Mouse (Mus musculus) frontal cortex, adult (tissue): Measurements from ENCODE around the gene Cdc42ep2.
"Not testable (repeated sequence)": the region's sequence is repeated elsewhere in the genome, so short reads cannot be mapped to it uniquely, and the experiment has no call there.

ENCODE experiments used
- ATAC-seq: cut with Nextera tagmentation; 2 replicates; pipeline ENCODE4 v1.9.2; 2017; ENCODE audit warnings: mild to moderate bottlenecking, moderate library complexity, mixed read lengths; ENCODE audit not compliant: low TSS enrichment

Cdc42ep2 gene

DNA sequence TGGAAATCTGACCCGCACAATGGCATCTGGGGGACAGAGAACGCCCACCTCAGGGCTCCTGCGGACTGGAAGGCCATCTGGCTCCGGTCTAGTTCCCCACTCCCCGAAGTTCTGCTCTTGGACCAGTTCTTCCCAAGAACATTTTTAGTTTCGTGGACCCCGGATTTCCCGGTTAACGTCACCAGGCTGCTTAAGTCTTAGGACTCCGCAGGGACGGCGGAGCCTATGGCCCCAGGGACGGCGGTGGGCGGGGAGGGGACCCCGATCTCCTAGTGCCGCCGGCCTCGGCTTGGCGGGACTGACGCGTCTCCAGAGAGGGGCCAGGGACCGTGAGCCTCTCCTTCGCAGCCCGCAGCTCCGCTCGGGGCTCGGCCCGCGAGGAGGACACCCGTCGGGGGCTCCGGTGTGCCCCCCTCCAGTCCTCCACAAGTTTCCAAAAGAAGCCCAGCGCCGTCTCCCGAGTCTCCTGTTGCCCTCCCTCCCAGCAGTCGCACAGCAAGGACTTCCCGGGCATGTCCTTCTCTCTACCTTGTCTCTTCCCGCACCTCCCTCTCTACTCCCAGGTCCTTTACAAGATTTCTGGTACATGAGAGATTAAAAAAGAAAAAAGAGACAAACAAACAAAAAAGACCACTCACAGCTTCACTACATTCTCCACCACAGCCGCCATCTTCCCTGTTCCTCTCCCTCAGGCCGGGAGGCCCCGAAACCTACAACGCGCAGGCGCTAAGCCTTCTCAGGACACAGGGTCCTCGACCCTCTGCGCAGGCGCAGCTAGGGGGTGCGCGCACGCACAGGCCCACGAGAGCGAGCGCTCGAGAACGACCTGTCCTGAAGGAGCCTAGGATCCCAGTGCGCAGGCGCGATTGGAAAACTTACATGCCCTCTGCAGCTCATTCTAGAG, 12.3 kb downstream of the Cdc42ep2 start:
- peak; percentile 96 for ATAC-seq

DNA sequence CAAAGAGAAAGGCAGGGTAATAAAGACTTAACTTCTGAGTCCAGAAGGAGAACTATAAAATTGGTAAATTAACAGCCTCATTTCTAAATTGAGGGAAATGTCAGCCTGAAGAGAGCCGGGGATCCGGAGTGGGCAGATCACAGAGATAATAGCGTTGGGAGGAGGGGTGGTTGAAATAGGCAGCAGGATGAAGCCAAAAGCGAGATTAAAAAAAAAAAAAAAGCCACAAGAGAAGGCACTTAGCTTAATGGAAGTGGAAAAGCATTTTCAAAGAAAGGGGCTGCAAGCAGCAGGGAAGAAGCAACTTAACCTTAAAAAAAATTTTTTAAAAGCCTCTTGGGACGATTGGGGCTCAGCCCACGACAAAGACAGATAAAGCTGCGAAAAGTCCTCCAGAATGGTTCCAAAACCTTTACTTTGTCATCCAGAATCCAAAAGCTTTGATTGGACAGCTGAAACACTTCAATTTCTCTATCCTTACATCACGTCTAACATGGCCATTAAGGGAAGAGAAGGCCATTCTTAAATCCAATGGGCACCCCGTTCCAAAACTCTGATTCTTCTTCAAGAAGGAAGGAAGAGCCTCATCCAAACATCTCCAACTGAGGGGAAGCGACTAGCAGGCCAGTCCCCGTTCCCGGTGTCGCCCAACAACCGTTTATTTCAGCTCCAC, 13.1 kb downstream of the Cdc42ep2 start:
- no peak for ATAC-seq

DNA sequence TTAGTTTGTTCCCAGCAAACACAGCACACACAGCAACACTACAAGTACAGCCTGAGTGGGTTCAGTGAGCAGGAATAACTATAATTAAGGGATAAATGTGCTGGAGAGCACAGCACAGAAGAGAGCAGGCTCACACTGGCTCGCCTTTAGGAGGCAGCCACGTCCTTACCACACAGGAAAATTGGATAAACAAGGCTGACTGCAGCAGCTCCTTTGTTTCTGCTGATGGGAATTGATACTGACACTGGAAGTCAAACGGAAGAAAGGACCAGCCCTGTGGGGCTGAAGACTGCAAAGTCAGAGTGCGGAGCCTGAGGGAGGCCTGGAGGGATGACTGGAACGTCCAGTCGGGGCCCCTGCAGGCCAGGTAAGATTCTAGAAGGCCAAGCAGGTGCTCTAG, 14.4 kb downstream of the Cdc42ep2 start:
- ATAC-seq = no peak

DNA sequence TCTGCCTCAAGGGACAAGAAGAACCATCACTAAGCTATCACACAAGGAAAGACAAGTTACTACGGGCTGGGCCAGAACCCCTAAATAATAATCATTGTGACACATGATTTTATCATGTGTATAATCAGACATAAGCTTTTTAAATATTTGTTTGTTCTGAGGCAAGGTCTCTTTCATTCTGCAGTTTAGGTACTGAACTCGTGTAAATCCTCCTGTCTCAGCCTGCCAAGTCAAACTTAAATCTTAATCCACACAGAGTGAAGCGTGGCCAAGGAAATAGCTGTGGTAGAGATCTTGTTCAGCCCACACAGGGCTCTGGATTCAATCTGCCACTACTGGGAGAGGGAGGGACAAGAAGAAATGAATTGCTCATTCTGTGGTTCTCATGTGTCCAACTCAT, 17.3 kb downstream of the Cdc42ep2 start:
- ATAC-seq = no peak

DNA sequence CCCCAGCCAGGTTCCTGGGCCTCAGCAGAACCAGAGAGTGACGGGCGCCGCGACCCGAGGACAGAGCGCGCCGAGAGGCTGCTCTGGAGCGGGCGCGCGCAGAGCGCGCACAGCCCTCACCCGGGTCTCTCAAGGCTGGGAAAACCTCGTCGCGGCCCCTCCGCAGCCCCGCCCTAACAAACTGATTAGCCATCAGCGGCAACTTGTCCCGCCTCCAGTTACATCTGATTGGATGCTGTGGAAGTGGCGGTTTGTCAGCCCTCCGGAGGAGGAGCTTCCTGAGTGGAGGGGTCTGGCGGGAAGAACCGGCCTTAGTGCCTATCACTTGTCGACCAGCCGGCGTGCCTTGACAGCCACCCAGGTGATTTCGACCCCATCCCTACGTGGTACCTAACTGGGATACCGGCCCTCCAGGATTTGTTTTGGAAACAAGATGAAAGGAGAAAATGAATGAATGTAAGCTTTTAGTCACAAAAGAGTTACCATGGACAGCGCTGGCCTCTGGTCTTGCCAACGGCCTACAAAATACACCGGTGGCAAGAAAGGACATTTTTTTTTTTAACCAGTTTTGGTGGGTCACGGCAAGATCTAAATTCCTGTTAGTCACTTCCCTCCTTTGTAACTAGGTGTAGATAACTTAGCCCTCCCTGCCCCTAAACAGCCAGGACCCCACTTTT, 30.5 kb downstream of the Cdc42ep2 start, which contains the start of gene Tigd3:
Tigd3 (minus strand) TSS at position 148 of the 677 bp plus-strand sequence.
- peak; percentile 96 for ATAC-seq

DNA sequence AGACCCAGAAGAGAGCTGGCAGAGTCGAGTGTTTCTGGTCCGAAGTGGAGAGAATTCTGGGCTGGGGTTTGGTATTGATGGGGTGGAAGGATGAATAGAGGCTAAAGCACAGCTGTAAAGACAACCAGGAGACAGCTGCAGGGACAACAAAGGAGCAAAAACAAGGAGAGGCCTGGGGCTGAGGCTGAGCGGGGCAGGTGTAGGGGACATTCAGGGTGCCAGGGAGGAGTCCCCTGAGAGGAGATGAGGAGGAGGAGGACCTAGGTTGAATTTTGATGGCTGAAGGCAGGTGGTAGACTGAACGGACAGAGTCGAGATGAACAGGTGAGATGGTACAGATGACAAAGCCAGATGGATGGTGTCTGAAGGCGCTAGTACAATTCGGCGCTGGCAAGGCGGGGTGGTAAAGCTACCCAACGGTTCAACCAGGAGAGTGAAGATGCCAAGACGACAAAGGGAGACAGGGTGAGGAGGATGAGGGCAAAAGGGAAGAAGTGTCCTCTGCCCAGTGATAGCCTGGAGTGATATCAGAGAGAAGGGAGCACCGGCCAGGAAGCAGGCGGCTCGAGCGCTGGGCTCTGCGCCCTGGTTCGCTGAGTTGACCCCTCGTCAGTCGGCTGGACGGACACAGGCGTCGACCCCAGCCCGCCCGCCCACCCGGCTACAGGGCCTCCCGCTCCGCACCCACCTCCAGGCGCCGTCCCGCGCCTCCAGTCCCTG, 31.2 kb downstream of the Cdc42ep2 start:
- no peak for ATAC-seq

DNA sequence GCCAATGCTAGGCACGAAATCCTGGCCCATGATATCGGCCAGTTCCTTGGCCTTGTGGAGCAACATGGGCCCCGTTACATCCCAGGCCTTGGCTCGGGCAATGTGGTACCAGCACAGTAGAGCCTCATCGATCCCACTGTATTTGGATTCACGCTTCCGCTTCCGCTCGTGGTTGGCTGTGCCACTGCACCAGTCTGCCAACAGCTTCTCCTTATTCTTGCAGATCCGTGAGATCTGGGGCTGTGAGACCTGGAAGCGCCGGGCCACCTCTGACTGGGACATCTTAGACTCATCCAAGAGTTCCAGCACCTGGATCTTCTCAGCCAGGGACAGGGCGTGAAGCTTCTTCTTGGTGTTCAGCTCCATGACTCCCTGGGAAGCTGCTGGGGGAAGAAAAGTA, 31.9 kb downstream of the Cdc42ep2 start:
- no peak for ATAC-seq

DNA sequence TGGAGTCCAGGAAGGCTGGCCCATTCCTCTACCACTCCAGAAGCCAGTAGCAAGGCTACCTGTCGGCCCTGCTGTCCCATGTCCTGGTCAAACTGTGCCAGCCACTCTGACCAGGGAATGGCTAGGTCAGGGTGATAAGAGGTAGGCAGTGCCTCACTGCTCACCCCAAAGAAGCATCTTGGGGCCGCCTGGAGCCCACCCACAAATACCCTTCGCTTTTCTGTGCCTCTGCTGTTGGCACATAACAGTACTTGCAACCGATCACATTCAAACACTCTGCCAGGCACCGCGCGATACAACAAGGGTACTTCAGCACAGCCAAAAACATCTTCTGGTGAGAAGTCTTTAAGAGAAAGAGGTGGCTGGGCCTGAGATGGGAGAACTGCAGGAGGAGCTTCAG, 32.4 kb downstream of the Cdc42ep2 start:
- ATAC-seq = no peak

DNA sequence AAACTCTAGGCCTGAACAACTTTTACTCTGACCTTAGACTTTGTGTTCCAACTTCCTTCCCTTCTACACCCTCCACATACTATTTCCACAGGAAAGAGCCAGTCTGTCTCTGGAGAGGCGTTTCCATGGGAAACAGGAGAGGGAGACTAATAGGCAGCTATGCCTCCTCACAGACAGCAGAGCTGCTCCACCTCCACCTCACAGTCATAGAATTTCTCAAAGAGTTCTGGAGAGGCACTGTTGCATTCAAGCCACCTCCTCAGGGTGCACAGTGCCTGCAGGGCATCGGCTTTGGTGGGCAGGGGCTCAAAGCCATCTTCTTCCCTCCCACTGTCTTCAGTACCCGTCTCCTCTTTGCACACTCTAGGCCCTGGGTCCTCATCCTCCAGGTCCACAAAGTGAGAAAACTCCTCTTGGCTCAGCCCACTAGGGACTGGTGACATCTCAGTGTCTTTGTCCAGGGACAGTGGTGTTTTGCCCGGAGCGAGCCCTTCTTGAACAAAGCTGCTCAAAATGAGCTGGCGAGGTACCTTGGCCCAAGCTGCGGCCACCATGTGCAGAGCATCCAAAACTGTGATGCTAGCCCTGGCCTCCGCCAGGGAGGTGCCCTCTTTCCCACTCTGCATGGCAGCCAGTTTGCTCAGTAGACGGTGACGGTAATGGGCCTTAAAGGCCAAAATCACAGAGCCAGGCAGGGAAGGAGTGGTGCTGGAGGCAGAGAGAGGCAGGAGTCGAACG, 32.9 kb downstream of the Cdc42ep2 start:
- no peak for ATAC-seq

DNA sequence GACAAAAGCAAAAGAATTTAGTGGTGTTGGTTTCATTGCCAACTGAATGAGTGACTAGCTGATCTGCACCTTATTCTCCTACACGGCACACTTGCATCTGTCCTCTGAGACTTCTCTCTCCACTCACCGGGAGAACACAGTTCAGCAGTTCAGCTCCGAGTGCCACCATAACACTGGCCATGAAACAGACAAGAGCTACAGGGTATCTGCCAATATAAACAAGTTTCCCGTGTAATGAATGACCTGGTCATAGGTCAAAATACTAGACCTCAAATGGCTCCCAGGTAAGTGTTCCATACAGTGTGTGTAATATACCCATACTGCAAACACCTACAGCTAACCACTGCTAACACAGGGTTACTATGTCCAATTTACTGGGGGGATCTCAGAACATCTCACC, 35.4 kb downstream of the Cdc42ep2 start:
- no peak for ATAC-seq

DNA sequence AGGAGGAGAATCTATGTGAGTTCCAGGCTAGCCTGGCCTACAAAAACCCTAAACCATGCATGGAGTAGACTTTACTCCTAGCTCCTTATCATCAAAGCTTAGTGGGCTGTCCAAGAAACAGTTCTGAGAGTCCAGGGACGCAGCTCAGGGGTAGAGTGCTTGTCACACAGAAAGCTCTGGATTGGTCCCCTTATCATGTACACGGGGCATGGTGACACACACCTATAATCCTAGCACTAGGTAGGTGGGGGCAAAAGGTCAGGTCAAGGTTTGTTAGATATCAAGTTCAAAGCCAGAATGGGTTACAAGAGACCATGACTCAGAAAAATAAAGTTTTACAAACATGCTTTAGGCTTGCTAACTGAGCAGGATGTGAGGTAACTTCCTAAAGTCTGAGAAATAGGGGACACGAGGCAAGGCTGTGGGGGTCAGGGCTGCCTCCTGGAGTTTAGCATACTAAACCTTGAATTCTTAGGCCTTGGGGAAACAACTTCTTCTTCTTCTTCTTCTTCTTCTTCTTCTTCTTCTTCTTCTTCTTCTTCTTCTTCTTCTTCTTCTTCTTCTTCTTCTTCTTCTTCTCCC, 37.3 kb downstream of the Cdc42ep2 start:
- no peak for ATAC-seq

DNA sequence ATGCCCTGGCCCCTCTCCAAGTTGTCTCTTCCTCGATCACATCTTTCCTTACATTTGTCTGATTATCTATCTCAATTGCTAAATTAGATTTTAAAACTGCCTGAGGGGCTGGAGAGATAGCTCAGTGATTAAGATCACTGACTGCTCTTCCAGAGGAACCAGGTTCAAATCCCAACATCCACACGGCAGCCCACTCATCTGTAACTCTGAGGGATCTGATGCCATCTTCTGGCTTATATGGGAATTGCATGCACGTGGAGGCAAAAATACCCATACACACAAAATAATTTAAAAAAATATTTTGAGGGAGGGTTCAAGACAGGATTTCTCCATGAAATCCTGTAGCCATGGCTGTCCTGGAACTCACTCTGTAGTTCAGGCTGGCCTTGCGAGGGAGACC, 38.8 kb downstream of the Cdc42ep2 start:
- ATAC-seq = no peak

DNA sequence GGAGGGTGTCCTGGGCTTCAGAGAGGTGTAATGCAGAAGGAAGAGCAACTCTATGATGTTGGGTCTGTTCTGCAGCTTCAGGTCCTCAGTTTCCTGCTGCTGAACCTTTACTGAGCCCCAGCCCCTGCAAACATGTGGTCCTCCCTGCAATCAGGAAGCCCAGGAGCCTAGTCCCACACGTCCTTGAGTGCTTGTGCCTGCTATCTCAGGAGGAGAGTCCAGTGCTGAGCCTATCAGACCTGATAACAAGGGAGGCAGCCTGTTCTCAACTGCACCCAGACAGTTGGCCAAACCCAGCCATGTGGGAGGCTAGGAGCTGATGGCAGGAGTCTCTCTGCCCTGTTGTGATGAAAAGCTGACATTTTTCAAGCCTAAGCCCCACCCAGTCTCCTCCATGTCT, 40.7 kb downstream of the Cdc42ep2 start:
- no peak for ATAC-seq

DNA sequence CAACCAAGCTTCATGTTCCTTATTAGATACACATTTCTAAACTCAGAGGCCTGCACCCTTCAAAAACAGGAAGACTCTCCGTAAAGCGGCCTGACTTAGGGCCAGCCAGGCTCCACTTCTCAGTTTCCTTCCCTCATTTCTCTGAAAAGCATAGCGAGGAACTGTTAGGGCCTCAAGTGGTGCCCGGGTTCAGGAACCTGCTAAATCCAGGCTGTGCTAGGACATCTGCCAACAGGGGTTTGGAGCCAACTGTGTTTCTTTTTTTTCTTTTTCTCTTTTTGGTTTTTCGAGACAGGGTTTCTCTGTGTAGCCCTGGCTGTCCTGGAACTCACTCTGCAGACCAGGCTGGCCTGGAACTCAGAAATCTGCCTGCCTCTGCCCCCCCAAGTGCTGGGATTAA, 42.5 kb downstream of the Cdc42ep2 start:
- ATAC-seq = not testable (repeated sequence)

DNA sequence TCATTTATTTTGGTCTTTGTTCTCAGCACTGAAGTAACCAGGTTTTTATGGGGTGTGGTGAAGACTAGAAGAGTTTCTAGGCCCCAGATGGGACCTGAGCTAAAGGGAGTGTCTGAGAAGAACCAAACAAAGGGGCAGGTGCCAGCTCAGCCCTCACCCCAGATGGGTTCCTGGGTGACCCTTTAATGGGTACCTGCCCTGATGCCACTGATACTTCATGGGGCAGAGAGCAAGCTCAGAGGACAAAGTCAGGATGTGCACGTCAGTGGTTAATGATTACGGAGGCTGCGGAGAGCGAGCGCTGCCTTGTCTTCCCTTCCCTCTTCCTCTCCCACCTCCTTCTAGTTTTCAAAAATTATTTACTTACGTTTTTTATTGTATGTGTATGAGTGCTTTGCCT, 43.5 kb downstream of the Cdc42ep2 start:
- ATAC-seq = no peak

DNA sequence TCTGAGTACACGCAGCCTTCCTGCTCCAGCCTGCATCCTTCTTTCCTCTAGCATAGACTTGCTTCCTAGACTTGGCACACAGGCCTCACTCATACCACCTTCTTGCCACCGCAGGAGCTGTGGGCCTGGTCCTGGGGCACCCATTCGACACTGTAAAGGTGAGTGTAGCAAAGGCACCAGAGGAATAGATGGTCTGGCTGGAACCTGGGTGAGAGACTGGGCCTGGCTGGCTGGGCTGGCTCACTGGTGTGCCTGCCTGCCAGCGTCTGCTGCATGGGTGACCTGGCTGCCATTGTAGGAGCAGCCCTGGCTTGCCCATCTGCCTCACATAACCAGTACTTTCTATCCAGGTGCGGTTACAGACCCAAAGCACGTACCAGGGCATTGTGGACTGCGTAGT, 44.9 kb downstream of the Cdc42ep2 start:
- no peak for ATAC-seq

DNA sequence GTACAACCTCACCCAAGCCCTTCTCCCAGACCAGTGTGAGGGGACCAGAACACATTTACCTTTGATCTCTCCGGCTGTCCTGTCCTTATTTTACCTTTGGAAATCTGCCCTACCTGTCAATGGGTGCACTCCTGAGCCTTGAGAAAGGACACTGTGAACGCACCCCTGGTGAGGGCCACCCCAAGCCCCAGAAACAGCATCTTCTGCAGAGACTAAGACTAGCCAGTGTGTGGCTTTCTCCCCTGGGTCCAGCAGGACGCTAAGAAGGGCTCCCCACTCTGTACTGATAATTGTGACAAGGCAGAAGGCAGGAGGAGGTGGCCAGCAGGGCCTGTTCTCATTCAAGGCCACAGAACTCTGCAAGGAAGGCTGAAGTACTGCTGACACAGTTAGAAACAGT, 45.7 kb downstream of the Cdc42ep2 start:
- no peak for ATAC-seq

DNA sequence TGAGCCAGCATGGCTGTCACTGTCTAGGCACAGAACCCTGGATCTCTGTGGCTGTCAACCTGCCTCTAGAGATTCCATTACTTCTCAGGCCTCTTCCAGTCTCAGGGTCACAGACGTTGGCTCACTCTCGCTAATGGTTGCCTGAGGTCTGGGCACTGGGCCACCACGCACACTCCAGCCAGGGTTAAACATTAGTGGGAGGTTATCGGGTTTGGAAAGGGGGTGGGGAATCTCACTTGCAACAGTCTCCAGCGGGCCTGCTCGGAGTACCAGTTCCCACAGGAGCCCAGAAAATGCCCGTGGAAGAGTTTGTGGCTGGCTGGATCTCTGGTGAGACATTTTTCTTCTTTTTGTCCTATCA, 46.3 kb downstream of the Cdc42ep2 start:
- ATAC-seq = no peak

DNA sequence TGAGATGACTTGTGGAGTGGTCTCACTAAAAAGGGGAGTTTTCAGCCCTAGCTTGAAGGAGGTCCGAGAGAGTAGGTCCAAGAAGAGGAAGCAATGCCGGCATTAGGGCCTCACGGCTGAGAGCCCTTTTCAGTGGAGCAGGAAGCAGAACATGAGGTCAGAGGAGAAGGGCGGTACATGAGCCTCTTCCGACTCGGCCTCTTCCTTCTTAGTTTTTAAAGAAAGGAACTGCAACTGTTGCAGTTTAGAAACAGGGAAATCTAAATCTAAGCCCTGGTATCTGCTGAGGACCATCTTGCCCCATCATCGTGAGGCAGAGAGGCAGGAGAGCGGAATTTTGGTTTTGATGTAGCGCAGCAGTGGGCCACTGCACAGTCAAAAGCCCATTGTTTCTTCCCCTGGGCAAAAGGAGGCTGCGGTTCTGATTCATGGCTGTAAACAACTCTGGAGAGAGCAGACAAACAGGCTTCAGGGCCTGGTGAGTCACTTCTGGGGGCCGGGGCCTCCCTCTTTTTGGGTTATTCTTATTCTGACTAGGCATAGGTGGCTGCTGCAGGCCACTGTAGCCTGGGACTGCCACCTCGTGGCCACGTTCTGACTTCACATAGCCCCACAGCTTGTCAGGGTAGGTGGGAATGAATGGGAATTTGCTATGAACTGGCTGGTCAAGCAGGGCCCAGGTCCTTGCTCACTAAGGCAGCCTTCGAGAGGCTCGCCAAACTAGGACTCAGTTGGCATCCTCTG, 46.8 kb downstream of the Cdc42ep2 start, which contains the start of gene Slc25a45:
Slc25a45 (plus strand) TSS at position 191 of the 744 bp plus-strand sequence.
- ATAC-seq = peak; percentile 73

DNA sequence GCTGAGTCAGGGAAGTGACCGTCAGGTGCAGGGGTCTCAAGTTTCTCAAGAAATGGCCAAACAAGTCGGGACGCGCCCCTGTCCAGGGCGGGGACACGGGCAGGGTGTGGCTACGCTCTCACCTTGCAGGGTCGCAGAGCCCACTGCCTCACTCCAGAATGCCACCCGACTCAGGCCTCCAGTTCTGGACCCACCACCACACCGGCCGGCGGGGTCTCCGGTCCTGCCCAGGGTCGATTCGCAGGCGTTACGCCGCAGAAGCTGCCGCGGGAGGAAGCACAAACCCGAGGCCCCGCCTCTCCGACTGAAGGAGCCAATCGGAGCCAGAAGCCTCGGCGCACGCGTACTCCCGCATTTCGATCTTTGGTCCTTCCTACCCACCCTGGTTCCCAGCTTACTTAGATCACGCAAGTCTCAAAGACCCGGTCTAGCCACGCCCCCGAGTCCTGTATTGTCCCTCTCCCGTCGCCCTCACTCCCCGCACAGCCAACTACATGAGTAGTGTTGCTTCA, 49.6 kb downstream of the Cdc42ep2 start, which contains the start of gene Frmd8:
Frmd8 (minus strand) TSS at position 306 of the 512 bp plus-strand sequence.
- peak; percentile 93 for ATAC-seq
